Mouse (Mus musculus) MEL (cell line): Measurements from ENCODE around the gene Fcrla. TPM values are rescaled to one million over a fixed set of nuclear protein-coding genes. Genes with fewer than 3 reads are reported as not detected.

Experiments used
- DNase-seq: peaks from one replicate; pipeline ENCODE4 v3.0.0; 2011; ENCODE audit warnings: low read depth, low spot score
- H3K27ac ChIP-seq: 2 replicates; pipeline ENCODE4 v1.5.1; 2012; ENCODE audit warnings: low read depth, mild to moderate bottlenecking, control low read depth, low read length, moderate library complexity; ENCODE audit not compliant: control insufficient read depth
- H3K27me3 ChIP-seq, 2 experiments: fragments of 150-350 bp in 1 of 2; sonication (generic) in 1 of 2; 2 replicates each; pipeline ENCODE4 v1.6.1; 2012; ENCODE audit warnings: low read length in 2 of 2, mild to moderate bottlenecking in 2 of 2, improper control_type of control experiment in 1 of 2, moderate library complexity in 1 of 2; ENCODE audit not compliant: insufficient read depth in 2 of 2, control insufficient read depth in 1 of 2
- H3K36me3 ChIP-seq, 2 experiments: 2 replicates each; pipeline ENCODE4 v1.6.1; 2012 to 2014; ENCODE audit warnings: low read length in 2 of 2, improper control_type of control experiment in 1 of 2, inconsistent platforms in 1 of 2, mild to moderate bottlenecking in 1 of 2; ENCODE audit not compliant: insufficient read depth in 2 of 2, control insufficient read depth in 1 of 2
- H3K4me1 ChIP-seq, 2 experiments: fragments of 150-350 bp in 1 of 2; sonication (generic) in 1 of 2; 2 replicates each; pipeline ENCODE4 v1.6.1; 2012; ENCODE audit warnings: low read length in 2 of 2, improper control_type of control experiment in 1 of 2, mild to moderate bottlenecking in 1 of 2; ENCODE audit not compliant: insufficient read depth in 2 of 2, control insufficient read depth in 1 of 2
- H3K4me3 ChIP-seq, 2 experiments: fragments of 150-350 bp in 1 of 2; sonication (generic) in 1 of 2; 2 replicates each; pipeline ENCODE4 v1.5.1; 2012; ENCODE audit warnings: low read depth in 2 of 2, low read length in 2 of 2, mild to moderate bottlenecking in 2 of 2, moderate library complexity in 2 of 2, control low read depth in 1 of 2, improper control_type of control experiment in 1 of 2; ENCODE audit not compliant: control insufficient read depth in 1 of 2, insufficient read depth in 1 of 2
- H3K79me2 ChIP-seq: 2 replicates; pipeline ENCODE4 v1.6.1; 2012; ENCODE audit warnings: mild to moderate bottlenecking, low read length, moderate library complexity; ENCODE audit not compliant: control insufficient read depth, poor library complexity, insufficient read depth
- H3K9ac ChIP-seq: 2 replicates; pipeline ENCODE4 v1.6.1; 2012; ENCODE audit warnings: low read depth, mild to moderate bottlenecking, control low read depth, low read length, moderate library complexity; ENCODE audit not compliant: control insufficient read depth, poor library complexity, severe bottlenecking
- H3K9me3 ChIP-seq: fragments of 150-350 bp; sonication (generic); replicated peaks from 2 replicates; pipeline ENCODE4 v1.6.1; 2012; ENCODE audit warnings: mild to moderate bottlenecking, low read length, improper control_type of control experiment, moderate library complexity; ENCODE audit not compliant: insufficient read depth
- BHLHE40 ChIP-seq: IDR thresholded peaks from 2 replicates; pipeline ENCODE4 v1.6.1; 2012; ENCODE audit warnings: low read depth, mild to moderate bottlenecking, inconsistent platforms, low read length, improper control_type of control experiment, borderline replicate concordance
- CHD1 ChIP-seq: IDR thresholded peaks from 2 replicates; pipeline ENCODE4 v1.6.1; 2012; ENCODE audit warnings: low read depth, mild to moderate bottlenecking, inconsistent platforms, low read length, improper control_type of control experiment
- CHD2 ChIP-seq: IDR thresholded peaks from 2 replicates; pipeline ENCODE4 v1.6.1; 2011; ENCODE audit warnings: low read length, improper control_type of control experiment
- CTCF ChIP-seq, 3 experiments: IDR thresholded peaks in 2 of 3; conservative IDR thresholded peaks in 1 of 3; 2 replicates each; pipeline ENCODE4 v1.5.1; 2011 to 2012; ENCODE audit warnings: low read length in 3 of 3, low read depth in 2 of 3, mild to moderate bottlenecking in 2 of 3, improper control_type of control experiment in 1 of 3, inconsistent platforms in 1 of 3, mixed read lengths in 1 of 3, moderate library complexity in 1 of 3; ENCODE audit not compliant: control insufficient read depth in 1 of 3, insufficient read depth in 1 of 3, poor library complexity in 1 of 3, severe bottlenecking in 1 of 3
- E2F4 ChIP-seq: IDR thresholded peaks from 2 replicates; pipeline ENCODE4 v1.6.1; 2011; ENCODE audit warnings: low read depth, low read length, improper control_type of control experiment, borderline replicate concordance
- EP300 ChIP-seq, 2 experiments: IDR thresholded peaks; 2 replicates each; pipeline ENCODE4 v1.6.1; 2011; ENCODE audit warnings: improper control_type of control experiment in 2 of 2, low read length in 2 of 2, low read depth in 1 of 2, mild to moderate bottlenecking in 1 of 2
- ETS1 ChIP-seq: IDR thresholded peaks from 2 replicates; pipeline ENCODE4 v1.6.1; 2012; ENCODE audit warnings: low read depth, mild to moderate bottlenecking, inconsistent platforms, low read length, improper control_type of control experiment, moderate library complexity
- GATA1 ChIP-seq: IDR thresholded peaks from 2 replicates; pipeline ENCODE4 v1.6.1; 2011; ENCODE audit warnings: low read depth, low read length, improper control_type of control experiment
- JUND ChIP-seq: IDR thresholded peaks from 2 replicates; pipeline ENCODE4 v1.6.1; 2011; ENCODE audit warnings: low read depth, mild to moderate bottlenecking, improper control_type of control experiment, low read length
- KAT2A ChIP-seq: conservative IDR thresholded peaks from 2 replicates; pipeline ENCODE4 v1.6.1; 2012; ENCODE audit warnings: low read depth, low read length, improper control_type of control experiment, inconsistent platforms
- MAFK ChIP-seq: IDR thresholded peaks from 2 replicates; pipeline ENCODE4 v1.6.1; 2011; ENCODE audit warnings: low read depth, mild to moderate bottlenecking, low read length, improper control_type of control experiment, borderline replicate concordance
- MAX ChIP-seq: IDR thresholded peaks from 2 replicates; pipeline ENCODE4 v1.6.1; 2011; ENCODE audit warnings: low read length, improper control_type of control experiment
- MAZ ChIP-seq: IDR thresholded peaks from 2 replicates; pipeline ENCODE4 v1.6.1; 2012; ENCODE audit warnings: low read depth, mild to moderate bottlenecking, inconsistent platforms, low read length, improper control_type of control experiment
- MEF2A ChIP-seq: IDR thresholded peaks from 2 replicates; pipeline ENCODE4 v1.6.1; 2014; ENCODE audit warnings: low read depth, mild to moderate bottlenecking, inconsistent platforms, low read length, improper control_type of control experiment; ENCODE audit not compliant: poor library complexity, insufficient replicate concordance, severe bottlenecking; ENCODE audit errors: extremely low read depth
- MXI1 ChIP-seq: IDR thresholded peaks from 2 replicates; pipeline ENCODE4 v1.6.1; 2011; ENCODE audit warnings: mild to moderate bottlenecking, low read depth, low read length, improper control_type of control experiment
- MYB ChIP-seq: IDR thresholded peaks from 2 replicates; pipeline ENCODE4 v1.6.1; 2011; ENCODE audit warnings: mild to moderate bottlenecking, low read depth, low read length, improper control_type of control experiment
- MYC ChIP-seq: IDR thresholded peaks from 2 replicates; pipeline ENCODE4 v1.6.1; 2011; ENCODE audit warnings: low read depth, mild to moderate bottlenecking, low read length, improper control_type of control experiment, moderate library complexity
- NRF1 ChIP-seq: IDR thresholded peaks from 2 replicates; pipeline ENCODE4 v1.6.1; 2014; ENCODE audit warnings: low read depth, mild to moderate bottlenecking, inconsistent platforms, low read length, improper control_type of control experiment, moderate library complexity; ENCODE audit not compliant: poor library complexity, insufficient read depth, severe bottlenecking
- POLR2A ChIP-seq, 2 experiments: IDR thresholded peaks; 2 replicates each; pipeline ENCODE4 v1.6.1; 2011 to 2012; ENCODE audit warnings: low read length in 2 of 2, mild to moderate bottlenecking in 2 of 2, control low read depth in 1 of 2, improper control_type of control experiment in 1 of 2, low read depth in 1 of 2, moderate library complexity in 1 of 2; ENCODE audit not compliant: control insufficient read depth in 1 of 2, insufficient read depth in 1 of 2, poor library complexity in 1 of 2
- POLR2AphosphoS5 ChIP-seq: IDR thresholded peaks from 2 replicates; pipeline ENCODE4 v1.6.1; 2012; ENCODE audit warnings: low read depth, borderline replicate concordance, mild to moderate bottlenecking, inconsistent platforms, low read length, moderate library complexity, mixed read lengths
- RCOR1 ChIP-seq: IDR thresholded peaks from 2 replicates; pipeline ENCODE4 v1.6.1; 2012; ENCODE audit warnings: low read depth, mild to moderate bottlenecking, inconsistent platforms, low read length, improper control_type of control experiment
- SIN3A ChIP-seq: IDR thresholded peaks from 2 replicates; pipeline ENCODE4 v1.6.1; 2012; ENCODE audit warnings: low read length, improper control_type of control experiment, inconsistent platforms
- TAL1 ChIP-seq: IDR thresholded peaks from 2 replicates; pipeline ENCODE4 v1.6.1; 2012; ENCODE audit warnings: mild to moderate bottlenecking, inconsistent platforms, low read length, moderate library complexity, mixed read lengths
- TBP ChIP-seq: IDR thresholded peaks from 2 replicates; pipeline ENCODE4 v1.8.0; 2011; ENCODE audit warnings: low read depth, low read length, improper control_type of control experiment
- TCF12 ChIP-seq: IDR thresholded peaks from 2 replicates; pipeline ENCODE4 v1.6.1; 2014; ENCODE audit warnings: low read depth, mild to moderate bottlenecking, inconsistent platforms, low read length, improper control_type of control experiment, moderate library complexity
- UBTF ChIP-seq: IDR thresholded peaks from 2 replicates; pipeline ENCODE4 v1.6.1; 2012; ENCODE audit warnings: low read depth, mild to moderate bottlenecking, inconsistent platforms, low read length, improper control_type of control experiment, moderate library complexity, borderline replicate concordance; ENCODE audit not compliant: insufficient read depth
- USF1 ChIP-seq: IDR thresholded peaks from 2 replicates; pipeline ENCODE4 v1.6.1; 2014; ENCODE audit warnings: low read depth, mild to moderate bottlenecking, inconsistent platforms, low read length, improper control_type of control experiment, moderate library complexity
- ZC3H11A ChIP-seq: IDR thresholded peaks from 2 replicates; pipeline ENCODE4 v1.6.1; 2012; ENCODE audit warnings: low read depth, mild to moderate bottlenecking, inconsistent platforms, low read length, improper control_type of control experiment
- ZKSCAN1 ChIP-seq: IDR thresholded peaks from 2 replicates; pipeline ENCODE4 v1.6.1; 2012; ENCODE audit warnings: low read depth, mild to moderate bottlenecking, inconsistent platforms, low read length, improper control_type of control experiment, moderate library complexity
- ZNF384 ChIP-seq: IDR thresholded peaks from 2 replicates; pipeline ENCODE4 v1.6.1; 2012; ENCODE audit warnings: low read depth, mild to moderate bottlenecking, inconsistent platforms, low read length, improper control_type of control experiment
- polyA plus RNA-seq, 2 experiments: library from polyadenylated mRNA; stranded (reverse) in 1 of 2; unstranded in 1 of 2; fragments of >175 nt in 1 of 2; fragments of >200 nt in 1 of 2; gene quantifications; 2 replicates each; pipeline versions ENCODE4 v1.2.1 to v1.2.4; 2012; ENCODE audit warnings: low replicate concordance in 2 of 2, low read depth in 1 of 2; ENCODE audit not compliant: insufficient read length in 2 of 2, insufficient read depth in 1 of 2, missing spikeins in 1 of 2
- total RNA-seq: library from RNA; depleted of rRNA; stranded (reverse); fragments of 300-350 nt; gene quantifications from 2 replicates; pipeline ENCODE4 v1.2.3, GENCODE M21; 2012

The Fcrla gene
- total and polyA plus RNA-seq, 3 experiments = 0.12 to 0.18 TPM; not detected in 1

- no peak for TF ChIP-seq E2F4
- TF ChIP-seq UBTF = no peak
- TF ChIP-seq EP300 (IDR thresholded peaks at IDR 0.05; ENCODE audit: low read depth in 1 of 2, low read length in 2 of 2) = peak in 1 of 2 experiments; percentile 69; a peak in 2 of 4 replicates
- TF ChIP-seq TCF12 = peak; percentile 51; the same call in 1 of the 2 replicates
Observed at GRCm38 (mm10) chr1:170898413-170899075, 28.8 kb downstream of the Fcrla start (continued).

- Histone ChIP-seq H3K9ac (peak overlapping the region; percentile 2; the same call in 1 of the 2 replicates), H3K4me1 (peaks cover 17 to 26% of the 10 kb centered on the region in 2 experiments), H3K27ac (peak overlapping the region; percentile 23), H3K9me3 (no peaks in the 10 kb centered on the region), H3K27me3 (no peaks in the 10 kb centered on the region), H3K79me2 (no peaks in the 10 kb centered on the region), H3K4me3 (peak overlapping the region; percentile 20 to 38), H3K36me3 (peaks cover 0 to 17% of the 10 kb centered on the region in 2 experiments; a peak in 2 of 4 replicates)
- DNase-seq = peak; percentile 63
- no peak for TF ChIP-seq ETS1
- TF ChIP-seq ZNF384 = no peak
- no peak for TF ChIP-seq JUND
- TF ChIP-seq RCOR1 = no peak
- TF ChIP-seq TBP = no peak
- TF ChIP-seq KAT2A = no peak
- TF ChIP-seq TCF12 = peak; percentile 32; the same call in 1 of the 2 replicates
- no peak for TF ChIP-seq CTCF (IDR thresholded peaks at IDR 0.05 in 2 of 3, conservative IDR thresholded peaks at IDR 0.05 in 1 of 3; ENCODE audit: control insufficient read depth in 1 of 3, insufficient read depth in 1 of 3, low read depth in 2 of 3, low read length in 3 of 3, poor library complexity in 1 of 3, severe bottlenecking in 1 of 3)
- no peak for TF ChIP-seq NRF1
- no peak for TF ChIP-seq MYC
- TF ChIP-seq SIN3A = no peak
- no peak for TF ChIP-seq EP300 (IDR thresholded peaks at IDR 0.05; ENCODE audit: low read depth in 1 of 2, low read length in 2 of 2)
- no peak for TF ChIP-seq E2F4
- no peak for TF ChIP-seq MAX
- TF ChIP-seq POLR2AphosphoS5 = no peak
- no peak for TF ChIP-seq CHD2
- no peak for TF ChIP-seq UBTF
- TF ChIP-seq USF1 = no peak
- peak; percentile 51 for TF ChIP-seq GATA1
- no peak for TF ChIP-seq MAZ
- no peak for TF ChIP-seq MAFK
- no peak for TF ChIP-seq ZKSCAN1
- no peak for TF ChIP-seq MXI1
- no peak for TF ChIP-seq POLR2A (IDR thresholded peaks at IDR 0.05; ENCODE audit: control insufficient read depth in 1 of 2, insufficient read depth in 1 of 2, low read depth in 1 of 2, low read length in 2 of 2, poor library complexity in 1 of 2)
- TF ChIP-seq TAL1 = no peak
- 0 out of 2 replicates have a peak, but pooled peaks have one; percentile 7 for TF ChIP-seq CHD1
- TF ChIP-seq MYB = no peak
- 0 out of 2 replicates have a peak, but pooled peaks have one; percentile 20 for TF ChIP-seq MEF2A
- TF ChIP-seq BHLHE40 = no peak
- no peak for TF ChIP-seq ZC3H11A
Observed at GRCm38 (mm10) chr1:170896651-170897281, 30.6 kb downstream of the Fcrla start.
